Mouse (Mus musculus) lung, postnatal 0 days (tissue): ENCODE results near the gene Otub2.

Experiments
- CTCF ChIP-seq: IDR thresholded peaks from 2 replicates; pipeline ENCODE4 v1.5.1; 2016; ENCODE audit warnings: antibody characterized with exemption, mild to moderate bottlenecking
- EP300 ChIP-seq: IDR thresholded peaks from 2 replicates; pipeline ENCODE4 v1.6.1; 2016; ENCODE audit warnings: antibody characterized with exemption, mild to moderate bottlenecking, control low read depth

GRCm38 (mm10) chr12:103388505-103389347 lies at the start of gene Otub2:
- TF ChIP-seq EP300 (no peak), CTCF (no peak)
